Mouse (Mus musculus): ENCODE measurements at regions not wholly inside any gene's neighbourhood (a gene's known extent, or its start where the extent isn't known, plus 50 kb on each side); places are given as distances from the start of the nearest gene placed in this dataset.
"Not testable (repeated sequence)": the region's sequence is repeated elsewhere in the genome, so short reads cannot be mapped to it uniquely, and the experiment has no call there.

DNA sequence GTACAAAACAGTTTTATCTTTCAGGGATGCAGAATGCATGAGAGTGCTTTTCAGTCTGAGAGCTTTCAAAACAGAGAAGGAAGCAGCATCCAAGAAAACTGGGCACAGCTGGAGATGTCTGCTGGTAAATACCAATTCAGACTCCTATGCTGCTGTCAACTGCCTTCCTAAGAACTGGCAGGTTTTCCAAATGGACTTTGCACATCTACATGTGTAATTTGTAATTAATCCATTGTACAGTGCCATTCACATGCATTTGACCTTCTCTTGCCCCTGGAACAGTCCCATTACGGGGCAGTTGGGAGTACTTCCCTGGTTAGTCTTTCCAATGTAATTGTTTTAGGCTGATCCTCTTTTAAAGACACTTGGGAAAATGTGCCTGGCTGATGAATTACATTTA is 181.3 kb upstream of the Pfkp start:
- Histone ChIP-seq H3K4me3 (no peak overlapping the region), H3K9ac (no peak overlapping the region), H3K4me2 (replicated peaks) (no peak overlapping the region), H3K36me3 (no peaks in the 10 kb centered on the region), H3K27me3 (replicated peaks) (no peaks in the 10 kb centered on the region), H3K27ac (no peak overlapping the region), H3K4me1 (no peaks in the 10 kb centered on the region), H3K9me3 (no peaks in the 10 kb centered on the region)
- ATAC-seq (ENCODE audit: low FRiP score, low read depth) = peak; percentile 65; the same call in 1 of the 2 replicates
- WGBS = 42% methylated on average over 1 of the region's 1 CpGs

GRCm38 (mm10) chr13:6829346-6829745 is 180.8 kb upstream of the Pfkp start:
- Histone ChIP-seq H3K27me3 (replicated peaks) (no peaks in the 10 kb centered on the region), H3K9me3 (no peaks in the 10 kb centered on the region), H3K36me3 (no peaks in the 10 kb centered on the region), H3K4me2 (replicated peaks) (no peak overlapping the region), H3K4me1 (no peaks in the 10 kb centered on the region), H3K9ac (no peak overlapping the region), H3K4me3 (no peak overlapping the region), H3K27ac (no peak overlapping the region)
- no peak for ATAC-seq (ENCODE audit: low FRiP score, low read depth)
- WGBS = 81% methylated on average over 5 of the region's 5 CpGs

- not testable (repeated sequence) for H3K4me1 ChIP-seq; H3K27ac ChIP-seq; H3K9ac ChIP-seq; H3K4me3 ChIP-seq; H3K4me2 ChIP-seq (replicated peaks); ATAC-seq (ENCODE audit: low FRiP score, low read depth); H3K36me3 ChIP-seq; H3K9me3 ChIP-seq; H3K27me3 ChIP-seq (replicated peaks)
- WGBS = 82% methylated on average over 8 of the region's 8 CpGs
Observed at GRCm38 (mm10) chr13:6828601-6829330, 180.2 kb upstream of the Pfkp start.

- H3K4me1 ChIP-seq = no peaks in the 10 kb centered on the region
- no peak overlapping the region for H3K9ac ChIP-seq
- H3K27me3 ChIP-seq (replicated peaks) = no peaks in the 10 kb centered on the region
- no peak for ATAC-seq (ENCODE audit: low FRiP score, low read depth)
- H3K4me2 ChIP-seq (replicated peaks) = no peak overlapping the region
- H3K9me3 ChIP-seq = no peaks in the 10 kb centered on the region
- no peaks in the 10 kb centered on the region for H3K36me3 ChIP-seq
- WGBS = 47% methylated on average over 5 of the region's 5 CpGs
- no peak overlapping the region for H3K27ac ChIP-seq
- no peak overlapping the region for H3K4me3 ChIP-seq
Observed at GRCm38 (mm10) chr13:6802243-6803157, 153.9 kb upstream of the Pfkp start.

GRCm38 (mm10) chr13:6767936-6768588 is 119.5 kb upstream of the Pfkp start:
- Histone ChIP-seq H3K27me3 (replicated peaks) (no peaks in the 10 kb centered on the region), H3K4me3 (no peak overlapping the region), H3K9me3 (no peaks in the 10 kb centered on the region), H3K4me1 (no peaks in the 10 kb centered on the region), H3K9ac (no peak overlapping the region), H3K36me3 (no peaks in the 10 kb centered on the region), H3K27ac (no peak overlapping the region), H3K4me2 (replicated peaks) (no peak overlapping the region)
- peak; percentile 71 for ATAC-seq (ENCODE audit: low FRiP score, low read depth)
- 50% methylated on average over 6 of the region's 6 CpGs for WGBS

- no peaks in the 10 kb centered on the region for H3K4me1 ChIP-seq
- no peak overlapping the region for H3K4me2 ChIP-seq (replicated peaks)
- H3K9ac ChIP-seq = no peak overlapping the region
- no peak overlapping the region for H3K27ac ChIP-seq
- no peaks in the 10 kb centered on the region for H3K9me3 ChIP-seq
- no peaks in the 10 kb centered on the region for H3K36me3 ChIP-seq
- 88% methylated on average over 1 of the region's 1 CpGs for WGBS
- ATAC-seq (ENCODE audit: low FRiP score, low read depth) = no peak
- no peaks in the 10 kb centered on the region for H3K27me3 ChIP-seq (replicated peaks)
- H3K4me3 ChIP-seq = no peak overlapping the region
Observed at GRCm38 (mm10) chr13:6757151-6757550, 108.6 kb upstream of the Pfkp start.

- Histone ChIP-seq H3K36me3 (no peaks in the 10 kb centered on the region), H3K4me3 (no peak overlapping the region), H3K27me3 (replicated peaks) (no peaks in the 10 kb centered on the region), H3K9ac (no peak overlapping the region), H3K4me2 (replicated peaks) (no peak overlapping the region), H3K9me3 (no peaks in the 10 kb centered on the region), H3K4me1 (no peaks in the 10 kb centered on the region), H3K27ac (no peak overlapping the region)
- 83% methylated on average over 5 of the region's 5 CpGs for WGBS
- ATAC-seq (ENCODE audit: low FRiP score, low read depth) = no peak
Observed at GRCm38 (mm10) chr13:6751599-6751998, 103.0 kb upstream of the Pfkp start.

- no peak for ATAC-seq (ENCODE audit: low FRiP score, low read depth)
- H3K9me3 ChIP-seq = no peaks in the 10 kb centered on the region
- no peaks in the 10 kb centered on the region for H3K4me1 ChIP-seq
- H3K9ac ChIP-seq = no peak overlapping the region
- no peak overlapping the region for H3K4me2 ChIP-seq (replicated peaks)
- no peaks in the 10 kb centered on the region for H3K27me3 ChIP-seq (replicated peaks)
- no peaks in the 10 kb centered on the region for H3K36me3 ChIP-seq
- H3K27ac ChIP-seq = no peak overlapping the region
- WGBS = 58% methylated on average over 1 of the region's 1 CpGs
- no peak overlapping the region for H3K4me3 ChIP-seq
Observed at GRCm38 (mm10) chr13:6751149-6751548, 102.6 kb upstream of the Pfkp start.

GRCm38 (mm10) chr13:6741916-6742315 is 93.3 kb upstream of the Pfkp start:
- no peak overlapping the region for H3K4me2 ChIP-seq (replicated peaks)
- no peaks in the 10 kb centered on the region for H3K27me3 ChIP-seq (replicated peaks)
- no peaks in the 10 kb centered on the region for H3K36me3 ChIP-seq
- H3K4me1 ChIP-seq = no peaks in the 10 kb centered on the region
- WGBS = 88% methylated on average over 4 of the region's 4 CpGs
- no peak overlapping the region for H3K27ac ChIP-seq
- H3K4me3 ChIP-seq = no peak overlapping the region
- no peak for ATAC-seq (ENCODE audit: low FRiP score, low read depth)
- H3K9me3 ChIP-seq = no peaks in the 10 kb centered on the region
- no peak overlapping the region for H3K9ac ChIP-seq

GRCm38 (mm10) chr13:6736984-6737566 is 88.5 kb upstream of the Pfkp start:
- WGBS = 71% methylated on average over 6 of the region's 6 CpGs
- Histone ChIP-seq H3K4me1 (no peaks in the 10 kb centered on the region), H3K27ac (no peak overlapping the region), H3K9ac (no peak overlapping the region), H3K4me2 (replicated peaks) (no peak overlapping the region), H3K9me3 (no peaks in the 10 kb centered on the region), H3K36me3 (no peaks in the 10 kb centered on the region), H3K27me3 (replicated peaks) (no peaks in the 10 kb centered on the region), H3K4me3 (no peak overlapping the region)
- ATAC-seq (ENCODE audit: low FRiP score, low read depth) = no peak
